In the genomic region with DNA sequence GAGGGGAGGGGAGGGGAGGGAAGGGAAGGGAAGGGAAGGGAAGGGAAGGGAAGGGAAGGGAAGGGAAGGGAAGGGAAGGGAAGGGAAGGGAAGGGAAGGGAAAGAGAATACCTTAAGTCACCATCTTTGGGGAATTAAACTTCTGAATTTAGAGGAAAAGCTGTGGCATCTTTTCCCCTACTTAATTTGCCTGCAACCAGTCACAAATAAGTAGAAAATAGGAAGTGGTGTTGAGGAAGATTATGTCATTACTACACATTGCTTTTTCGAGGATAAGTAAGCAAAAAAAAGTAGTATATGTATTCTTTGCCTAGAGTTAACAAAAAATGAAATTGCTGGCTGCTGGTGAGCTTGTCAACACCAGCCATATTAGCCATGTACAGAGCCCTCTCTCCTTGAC, we compare ENCODE assay signal across 31 mouse cellular contexts.
"Had no signal": no experiment of that assay in that cellular context is flagged by ENCODE, and none has a peak within 500 bp of the region (broad histone marks: within the 10 kb centered on the region; RNA-seq: fewer than 3 reads in every experiment).

No protein-coding gene starts in this region.

- H3K9me3 ChIP-seq: limb, embryonic 10.5 days; limb, embryonic 12.5 days; limb, embryonic 13.5 days; limb, embryonic 15.5 days; liver, embryonic 12.5 days; liver, embryonic 13.5 days; liver, embryonic 15.5 days; lung, embryonic 15.5 days; megakaryocyte, embryonic 14.5 days; midbrain, embryonic 10.5 days; midbrain, embryonic 12.5 days; midbrain, embryonic 13.5 days; midbrain, embryonic 15.5 days had no signal

- DNase-seq: left cerebral cortex, postnatal 4 days; liver; liver, embryonic 13.5 days; liver, postnatal 0 days; lung, adult 18-20 months; lung, adult 2 months; lung, embryonic 14.5 days; lung, postnatal 10 days; lung, postnatal 14 days; lung, postnatal 36 days; lung, postnatal 4 days; midbrain, embryonic 14.5 days had no signal

- ATAC-seq: liver, embryonic 12.5 days; liver, postnatal 0 days; lung, postnatal 0 days; midbrain, embryonic 13.5 days; midbrain, embryonic 15.5 days; midbrain, embryonic 16.5 days had no signal

- H3K27me3 ChIP-seq: limb, embryonic 12.5 days; limb, embryonic 13.5 days; limb, embryonic 15.5 days; liver, embryonic 12.5 days; liver, embryonic 13.5 days; liver, embryonic 15.5 days; lung, embryonic 15.5 days; megakaryocyte, embryonic 14.5 days; midbrain, embryonic 13.5 days; midbrain, embryonic 15.5 days had no signal

- H3K4me2 ChIP-seq: limb, embryonic 12.5 days; limb, embryonic 13.5 days; limb, embryonic 15.5 days; liver, embryonic 11.5 days; liver, embryonic 12.5 days; liver, embryonic 13.5 days; liver, embryonic 15.5 days; lung, embryonic 14.5 days; lung, embryonic 15.5 days; midbrain, embryonic 12.5 days; midbrain, embryonic 13.5 days; midbrain, embryonic 15.5 days had no signal

- H3K4me1 ChIP-seq: limb, embryonic 10.5 days; limb, embryonic 12.5 days; limb, embryonic 13.5 days; limb, embryonic 15.5 days; liver, embryonic 12.5 days; liver, embryonic 13.5 days; liver, embryonic 15.5 days; lung, embryonic 15.5 days; midbrain, embryonic 10.5 days; midbrain, embryonic 12.5 days; midbrain, embryonic 13.5 days; midbrain, embryonic 15.5 days had no signal

- H3K27ac ChIP-seq: left cerebral cortex, adult 2 months; limb, embryonic 10.5 days; limb, embryonic 12.5 days; limb, embryonic 13.5 days; limb, embryonic 15.5 days; liver, embryonic 12.5 days; liver, embryonic 13.5 days; liver, embryonic 14.5 days; liver, embryonic 15.5 days; lung, embryonic 15.5 days; macrophage; midbrain, embryonic 10.5 days; midbrain, embryonic 12.5 days; midbrain, embryonic 13.5 days; midbrain, embryonic 15.5 days had no signal

- H3K9ac ChIP-seq: limb, embryonic 12.5 days; limb, embryonic 13.5 days; limb, embryonic 15.5 days; liver, embryonic 12.5 days; liver, embryonic 13.5 days; liver, embryonic 14.5 days; liver, embryonic 15.5 days; liver, postnatal 0 days; lung, embryonic 14.5 days; lung, embryonic 15.5 days; midbrain, embryonic 12.5 days; midbrain, embryonic 13.5 days; midbrain, embryonic 15.5 days had no signal

- H3K36me3 ChIP-seq: limb, embryonic 10.5 days; limb, embryonic 12.5 days; limb, embryonic 13.5 days; limb, embryonic 15.5 days; liver, embryonic 12.5 days; liver, embryonic 13.5 days; liver, embryonic 15.5 days; lung, embryonic 15.5 days; midbrain, embryonic 10.5 days; midbrain, embryonic 12.5 days; midbrain, embryonic 13.5 days; midbrain, embryonic 15.5 days had no signal

- H3K4me3 ChIP-seq: left cerebral cortex, adult 2 months; limb, embryonic 10.5 days; limb, embryonic 12.5 days; limb, embryonic 13.5 days; limb, embryonic 15.5 days; liver, embryonic 12.5 days; liver, embryonic 13.5 days; liver, embryonic 15.5 days; lung, embryonic 15.5 days; megakaryocyte, embryonic 14.5 days; midbrain, embryonic 10.5 days; midbrain, embryonic 12.5 days; midbrain, embryonic 13.5 days; midbrain, embryonic 15.5 days; myocyte had no signal
